ENCODE assay signal across 28 mouse cellular contexts in genomic region chr2:128169972-128170371, GRCm38 (mm10). TPM values are rescaled to one million over a fixed set of nuclear protein-coding genes. Genes with fewer than 3 reads are reported as not detected.
DNase-seq lines count a peak whose midpoint lies in the region; ATAC-seq lines count a peak whose summit lies in the region.
"Had no signal": no experiment of that assay in that cellular context is flagged by ENCODE, and none has a peak within 500 bp of the region (broad histone marks: within the 10 kb centered on the region; RNA-seq: fewer than 3 reads in every experiment).

No protein-coding gene starts in this region.

- H3K4me2 ChIP-seq in forebrain, embryonic 16.5 days (ENCODE audit: low read length): no peak overlapping the region
- no peak overlapping the region for H3K4me2 ChIP-seq in forebrain, embryonic 13.5 days
- no peak overlapping the region for H3K4me2 ChIP-seq in midbrain, embryonic 14.5 days (ENCODE audit: low read length)
- H3K4me2 ChIP-seq in midbrain, embryonic 13.5 days (replicated peaks): no peak overlapping the region
- H3K4me2 ChIP-seq: embryonic facial prominence, embryonic 15.5 days; heart, embryonic 13.5 days; hindbrain, embryonic 14.5 days; lung, embryonic 15.5 days; midbrain, embryonic 11.5 days; neural tube, embryonic 12.5 days had no signal

- H3K4me3 ChIP-seq in forebrain, embryonic 16.5 days (replicated peaks; ENCODE audit: low read length): no peak overlapping the region
- H3K4me3 ChIP-seq in forebrain, embryonic 13.5 days: no peak overlapping the region
- H3K4me3 ChIP-seq in midbrain, embryonic 14.5 days (replicated peaks; ENCODE audit: low read depth, low read length): no peak overlapping the region
- H3K4me3 ChIP-seq in midbrain, embryonic 13.5 days (replicated peaks): no peak overlapping the region
- H3K4me3 ChIP-seq: embryonic facial prominence, embryonic 15.5 days; heart, embryonic 13.5 days; layer of hippocampus, adult 2 months; left cerebral cortex, adult 2 months; limb, embryonic 10.5 days; lung, embryonic 15.5 days; neural tube, embryonic 12.5 days had no signal

- no peaks in the 10 kb centered on the region for H3K36me3 ChIP-seq in forebrain, embryonic 16.5 days (ENCODE audit: control insufficient read depth, insufficient read depth)
- no peaks in the 10 kb centered on the region for H3K36me3 ChIP-seq in forebrain, embryonic 13.5 days (ENCODE audit: poor library complexity, severe bottlenecking)
- no peaks in the 10 kb centered on the region for H3K36me3 ChIP-seq in midbrain, embryonic 14.5 days (ENCODE audit: control insufficient read depth, insufficient read depth, low read length)
- no peaks in the 10 kb centered on the region for H3K36me3 ChIP-seq in midbrain, embryonic 13.5 days
- H3K36me3 ChIP-seq: embryonic facial prominence, embryonic 15.5 days; heart, embryonic 13.5 days; limb, embryonic 10.5 days; lung, embryonic 15.5 days; neural tube, embryonic 12.5 days had no signal

- no peaks in the 10 kb centered on the region for H3K27me3 ChIP-seq in forebrain, embryonic 16.5 days (replicated peaks; ENCODE audit: control insufficient read depth, insufficient read depth, low read length)
- H3K27me3 ChIP-seq in forebrain, embryonic 13.5 days: no peaks in the 10 kb centered on the region
- no peaks in the 10 kb centered on the region for H3K27me3 ChIP-seq in midbrain, embryonic 14.5 days (ENCODE audit: control insufficient read depth, insufficient read depth, low read length)
- no peaks in the 10 kb centered on the region for H3K27me3 ChIP-seq in midbrain, embryonic 13.5 days
- H3K27me3 ChIP-seq: embryonic facial prominence, embryonic 15.5 days; heart, embryonic 13.5 days; lung, embryonic 15.5 days; neural tube, embryonic 12.5 days had no signal

- H3K9ac ChIP-seq in forebrain, embryonic 16.5 days (replicated peaks; ENCODE audit: low read depth, low read length): no peak overlapping the region
- H3K9ac ChIP-seq in forebrain, embryonic 13.5 days: no peak overlapping the region
- no peak overlapping the region for H3K9ac ChIP-seq in midbrain, embryonic 14.5 days (replicated peaks; ENCODE audit: low read length)
- H3K9ac ChIP-seq in midbrain, embryonic 13.5 days (replicated peaks): no peak overlapping the region
- H3K9ac ChIP-seq: embryonic facial prominence, embryonic 15.5 days; heart, embryonic 13.5 days; hindbrain, embryonic 14.5 days; lung, embryonic 15.5 days; neural tube, embryonic 12.5 days had no signal

- no peak overlapping the region for H3K27ac ChIP-seq in forebrain, embryonic 16.5 days (ENCODE audit: low read length)
- H3K27ac ChIP-seq in forebrain, embryonic 13.5 days: no peak overlapping the region
- H3K27ac ChIP-seq in midbrain, embryonic 14.5 days (replicated peaks; ENCODE audit: low read depth, low read length): no peak overlapping the region
- no peak overlapping the region for H3K27ac ChIP-seq in midbrain, embryonic 13.5 days
- H3K27ac ChIP-seq: embryonic facial prominence, embryonic 15.5 days; heart, embryonic 13.5 days; hindbrain, embryonic 14.5 days; layer of hippocampus, adult 2 months; left cerebral cortex, adult 2 months; limb, embryonic 10.5 days; lung, embryonic 15.5 days; macrophage; neural tube, embryonic 12.5 days had no signal

- H3K9me3 ChIP-seq in forebrain, embryonic 16.5 days (ENCODE audit: control insufficient read depth, low read length): no peaks in the 10 kb centered on the region
- no peaks in the 10 kb centered on the region for H3K9me3 ChIP-seq in forebrain, embryonic 13.5 days (replicated peaks)
- H3K9me3 ChIP-seq in midbrain, embryonic 14.5 days (ENCODE audit: control insufficient read depth, low read length): no peaks in the 10 kb centered on the region
- no peaks in the 10 kb centered on the region for H3K9me3 ChIP-seq in midbrain, embryonic 13.5 days
- H3K9me3 ChIP-seq: embryonic facial prominence, embryonic 15.5 days; heart, embryonic 13.5 days; limb, embryonic 10.5 days; lung, embryonic 15.5 days; neural tube, embryonic 12.5 days had no signal

- 45% methylated on average over 11 of the region's 11 CpGs for WGBS in forebrain, embryonic 16.5 days
- WGBS in forebrain, embryonic 13.5 days: 82% methylated on average over 11 of the region's 11 CpGs
- 85% methylated on average over 11 of the region's 11 CpGs for WGBS in midbrain, embryonic 14.5 days
- WGBS in midbrain, embryonic 13.5 days: 86% methylated on average over 11 of the region's 11 CpGs

- peak; percentile 9; the same call in 1 of the 2 replicates for ATAC-seq in forebrain, embryonic 16.5 days
- ATAC-seq in forebrain, embryonic 13.5 days: no peak
- ATAC-seq in midbrain, embryonic 14.5 days (ENCODE audit: low FRiP score, low TSS enrichment): no peak
- ATAC-seq in midbrain, embryonic 13.5 days: no peak
- 0 out of 2 replicates have a peak, but pooled peaks have one; percentile 8 for ATAC-seq in megakaryocyte progenitor cell, adult 5-6 weeks (replicated peaks; ENCODE audit: poor library complexity)
- ATAC-seq: activated CD4-positive, CD25-positive, alpha-beta regulatory T cell, adult 4 months; intestine, embryonic 16.5 days had no signal

- DNase-seq in layer of hippocampus, postnatal 10 days (ENCODE audit: low spot score in 2 of 2): peak; percentile 53 to 71
- DNase-seq in layer of hippocampus, adult 9-10 months (ENCODE audit: low spot score): no peak
- peak; percentile 18 for DNase-seq in midbrain, embryonic 14.5 days
- DNase-seq in heart, adult 9 months (ENCODE audit: low spot score in 2 of 2): no peak
- DNase-seq: adrenal gland, adult 8-10 months; cerebellum, adult 2 months; gastrocnemius, postnatal 14 days; heart, adult 18-20 months; heart, postnatal 14 days; kidney, adult 9 months; kidney, postnatal 14 days; right cerebral cortex, postnatal 25 days had no signal

- H3K4me1 ChIP-seq in forebrain, embryonic 16.5 days (replicated peaks; ENCODE audit: control insufficient read depth, insufficient read depth, low read length): peaks cover 7% of the 10 kb centered on the region
- peaks cover 12% of the 10 kb centered on the region for H3K4me1 ChIP-seq in forebrain, embryonic 13.5 days
- no peaks in the 10 kb centered on the region for H3K4me1 ChIP-seq in midbrain, embryonic 14.5 days (ENCODE audit: control insufficient read depth, insufficient read depth, low read length)
- peaks cover 5% of the 10 kb centered on the region; the same call in 1 of the 2 replicates for H3K4me1 ChIP-seq in midbrain, embryonic 13.5 days (replicated peaks)
- H3K4me1 ChIP-seq: embryonic facial prominence, embryonic 15.5 days; neural tube, embryonic 12.5 days had no signal

RNA-seq across cellular contexts. Expression of gene Bcl2l11, which starts 44.1 kb away (rescaled TPM):
- 8.8 and 10.1 TPM in 2 replicates for polyA plus RNA-seq in forebrain, embryonic 16.5 days (2015; fragmentation: Nextera tagmentation; extraction: Ambion mirVana)
- 11.0 and 12.1 TPM in 2 replicates for polyA plus RNA-seq in forebrain, embryonic 13.5 days (2015; fragmentation: Nextera tagmentation; extraction: Ambion mirVana)
- total RNA-seq in layer of hippocampus, postnatal 10 days (2021): 10 to 100 TPM in 1 of 2 experiments, 1 to 10 TPM in 1; 8.9 to 11.3 TPM
- 8.7 and 13.3 TPM in 2 replicates for polyA plus RNA-seq in midbrain, embryonic 14.5 days (2014; fragmentation: Nextera tagmentation; extraction: Ambion mirVana)
- polyA plus RNA-seq in midbrain, embryonic 13.5 days (2015; fragmentation: Nextera tagmentation; extraction: Ambion mirVana): 10.6 and 13.3 TPM in 2 replicates
- total RNA-seq in megakaryocyte progenitor cell, adult 5-6 weeks (2015): 10.1 and 11.9 TPM in 2 replicates
- total RNA-seq in megakaryocyte progenitor cell, adult 5-6 weeks (2017): 8.8 and 16.0 TPM in 2 replicates

Comparison
In these comparisons a context has a peak if more than half of its experiments do, and no peak if none do; other contexts are left out.
1. ATAC-seq: peak in forebrain, embryonic 16.5 days (single experiment) and megakaryocyte progenitor cell, adult 5-6 weeks (single experiment); none in forebrain, embryonic 13.5 days (single experiment), midbrain, embryonic 14.5 days (single experiment) and midbrain, embryonic 13.5 days (single experiment).
2. DNase-seq: peak in layer of hippocampus, postnatal 10 days (2 of 2) and midbrain, embryonic 14.5 days (single experiment); none in layer of hippocampus, adult 9-10 months (single experiment) and heart, adult 9 months (0 of 2).